In the genomic region with DNA sequence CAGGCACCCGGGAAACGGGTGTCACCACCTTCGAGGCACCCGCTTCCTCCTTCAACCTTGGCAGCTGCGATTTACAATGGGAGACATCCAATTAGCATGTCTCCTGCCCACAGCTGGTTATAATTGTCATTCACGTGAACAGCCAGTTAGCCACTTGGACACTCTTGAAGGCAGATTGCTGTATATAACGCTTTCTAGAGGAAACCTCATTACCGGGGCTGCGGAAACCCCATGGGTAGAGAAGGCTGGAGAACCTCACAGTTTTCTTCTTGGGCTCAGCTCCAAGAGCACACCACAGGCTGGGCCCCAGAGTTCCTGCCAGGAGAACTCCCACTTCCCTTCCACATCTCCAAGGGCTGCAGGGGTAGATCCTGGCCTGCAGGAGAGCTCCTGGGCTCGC, we compare ENCODE assay signal across 11 mouse cellular contexts.
DNase-seq lines count a peak whose midpoint lies in the region; ATAC-seq lines count a peak whose summit lies in the region.
"Had no signal": no experiment of that assay in that cellular context is flagged by ENCODE, and none has a peak within 500 bp of the region (broad histone marks: within the 10 kb centered on the region; RNA-seq: fewer than 3 reads in every experiment).

No protein-coding gene starts in this region.

- H3K9ac ChIP-seq in heart, embryonic 16.5 days (ENCODE audit: low read length) = no peak overlapping the region
- H3K9ac ChIP-seq in neural tube, embryonic 13.5 days = no peak overlapping the region
- no peak overlapping the region for H3K9ac ChIP-seq in neural tube, embryonic 15.5 days (replicated peaks)
- H3K9ac ChIP-seq: kidney, embryonic 15.5 days; liver, embryonic 15.5 days; neural tube, embryonic 12.5 days had no signal

- no peaks in the 10 kb centered on the region for H3K36me3 ChIP-seq in heart, embryonic 16.5 days (ENCODE audit: control insufficient read depth, insufficient read depth)
- H3K36me3 ChIP-seq in heart, embryonic 10.5 days = no peaks in the 10 kb centered on the region
- H3K36me3 ChIP-seq in neural tube, embryonic 13.5 days = no peaks in the 10 kb centered on the region
- no peaks in the 10 kb centered on the region for H3K36me3 ChIP-seq in neural tube, embryonic 15.5 days
- H3K36me3 ChIP-seq: kidney, embryonic 15.5 days; liver, embryonic 15.5 days; neural tube, embryonic 12.5 days had no signal

- no peaks in the 10 kb centered on the region for H3K27me3 ChIP-seq in heart, embryonic 16.5 days (ENCODE audit: control insufficient read depth, insufficient read depth, low read length)
- peaks cover 4% of the 10 kb centered on the region; the same call in 1 of the 2 replicates for H3K27me3 ChIP-seq in heart, embryonic 10.5 days (ENCODE audit: insufficient read depth, poor library complexity, severe bottlenecking)
- H3K27me3 ChIP-seq in neural tube, embryonic 13.5 days = no peaks in the 10 kb centered on the region
- H3K27me3 ChIP-seq in neural tube, embryonic 15.5 days (replicated peaks) = no peaks in the 10 kb centered on the region
- H3K27me3 ChIP-seq: kidney, embryonic 15.5 days; liver, embryonic 15.5 days; neural tube, embryonic 12.5 days had no signal

- peak; percentile 58; the same call in 1 of the 2 replicates for ATAC-seq in heart, embryonic 16.5 days (replicated peaks; ENCODE audit: extremely low read depth, insufficient read depth, low FRiP score)
- no peak for ATAC-seq in neural tube, embryonic 13.5 days (ENCODE audit: low read depth)
- ATAC-seq in neural tube, embryonic 15.5 days (ENCODE audit: low FRiP score) = no peak

- no peak overlapping the region for H3K4me2 ChIP-seq in heart, embryonic 16.5 days (ENCODE audit: low read depth, low read length)
- H3K4me2 ChIP-seq in neural tube, embryonic 13.5 days = no peak overlapping the region
- no peak overlapping the region for H3K4me2 ChIP-seq in neural tube, embryonic 15.5 days
- H3K4me2 ChIP-seq: kidney, embryonic 15.5 days; liver, embryonic 15.5 days; neural tube, embryonic 12.5 days had no signal

- 33% methylated on average over 10 of the region's 10 CpGs for WGBS in heart, embryonic 16.5 days
- 66% methylated on average over 10 of the region's 10 CpGs for WGBS in heart, embryonic 10.5 days
- WGBS in neural tube, embryonic 13.5 days = 46% methylated on average over 10 of the region's 10 CpGs
- WGBS in neural tube, embryonic 15.5 days = 44% methylated on average over 10 of the region's 10 CpGs

- H3K27ac ChIP-seq in heart, embryonic 16.5 days (ENCODE audit: low read length) = no peak overlapping the region
- H3K27ac ChIP-seq in heart, embryonic 10.5 days = no peak overlapping the region
- H3K27ac ChIP-seq in neural tube, embryonic 13.5 days (replicated peaks) = 0 out of 2 replicates have a peak overlapping the region, but pooled peaks have one; percentile 23
- H3K27ac ChIP-seq in neural tube, embryonic 15.5 days (replicated peaks) = no peak overlapping the region; the same call in 1 of the 2 replicates
- H3K27ac ChIP-seq: kidney, embryonic 15.5 days; liver, embryonic 15.5 days; neural tube, embryonic 12.5 days had no signal

- intact Hi-C loops in left cerebral cortex, postnatal 14 days (cut with DNase I) = no loop called here

- no peak overlapping the region for H3K4me3 ChIP-seq in heart, embryonic 16.5 days (ENCODE audit: low read length)
- no peak overlapping the region for H3K4me3 ChIP-seq in heart, embryonic 10.5 days
- H3K4me3 ChIP-seq in neural tube, embryonic 13.5 days = no peak overlapping the region
- no peak overlapping the region for H3K4me3 ChIP-seq in neural tube, embryonic 15.5 days (replicated peaks)
- H3K4me3 ChIP-seq: kidney, embryonic 15.5 days; liver, embryonic 15.5 days; neural tube, embryonic 12.5 days had no signal

- H3K4me1 ChIP-seq in heart, embryonic 16.5 days (ENCODE audit: control insufficient read depth, insufficient read depth, low read length) = peaks cover 17% of the 10 kb centered on the region
- peaks cover 25% of the 10 kb centered on the region for H3K4me1 ChIP-seq in heart, embryonic 10.5 days
- H3K4me1 ChIP-seq in neural tube, embryonic 13.5 days (replicated peaks) = peaks cover 13% of the 10 kb centered on the region
- H3K4me1 ChIP-seq in neural tube, embryonic 15.5 days = peaks cover 14% of the 10 kb centered on the region
- H3K4me1 ChIP-seq: liver, embryonic 15.5 days had no signal

- no peak for DNase-seq in heart, embryonic 10.5 days (ENCODE audit: low spot score)
- peak; percentile 44 to 78 for DNase-seq in left cerebral cortex, postnatal 14 days (ENCODE audit: low spot score in 2 of 2)
- peak; percentile 35 for DNase-seq in right cerebral cortex, postnatal 25 days
- no peak for DNase-seq in urinary bladder, adult 2 months (ENCODE audit: low spot score)
- no peak for DNase-seq in T-cell, adult 2 months (ENCODE audit: low spot score)

- H3K9me3 ChIP-seq in heart, embryonic 16.5 days (replicated peaks; ENCODE audit: control insufficient read depth, low read length) = no peaks in the 10 kb centered on the region
- no peaks in the 10 kb centered on the region for H3K9me3 ChIP-seq in heart, embryonic 10.5 days
- H3K9me3 ChIP-seq in neural tube, embryonic 13.5 days = no peaks in the 10 kb centered on the region
- no peaks in the 10 kb centered on the region for H3K9me3 ChIP-seq in neural tube, embryonic 15.5 days (replicated peaks)
- H3K9me3 ChIP-seq: kidney, embryonic 15.5 days; liver, embryonic 15.5 days; neural tube, embryonic 12.5 days had no signal

Comparison
In these comparisons a context has a peak if more than half of its experiments do, and no peak if none do; other contexts are left out.
1. DNase-seq: peak in left cerebral cortex, postnatal 14 days (2 of 2) and right cerebral cortex, postnatal 25 days (single experiment); none in heart, embryonic 10.5 days (single experiment), urinary bladder, adult 2 months (single experiment) and T-cell, adult 2 months (single experiment).